Mouse (Mus musculus): ENCODE measurements around the gene Rexo1. TPM values are rescaled to one million over a fixed set of nuclear protein-coding genes. Genes with fewer than 3 reads are reported as not detected.
"Not testable (repeated sequence)": the region's sequence is repeated elsewhere in the genome, so short reads cannot be mapped to it uniquely, and the experiment has no call there.

Rexo1 gene
- 10 to 100 TPM; 31.9 to 44.5 TPM for total RNA-seq (2021)
- long read RNA-seq, experiment 1, full-length matches to known transcripts = 3 of 32 reads
- long read RNA-seq, experiment 1, partial matches to known transcripts = 18 of 32 reads
- long read RNA-seq, experiment 1, other reads (novel, unspliced or antisense) = 11 of 32 reads
- long read RNA-seq, experiment 2, full-length matches to known transcripts = 12 of 39 reads
- long read RNA-seq, experiment 2, partial matches to known transcripts = 9 of 39 reads
- long read RNA-seq, experiment 2, other reads (novel, unspliced or antisense) = 18 of 39 reads

DNA sequence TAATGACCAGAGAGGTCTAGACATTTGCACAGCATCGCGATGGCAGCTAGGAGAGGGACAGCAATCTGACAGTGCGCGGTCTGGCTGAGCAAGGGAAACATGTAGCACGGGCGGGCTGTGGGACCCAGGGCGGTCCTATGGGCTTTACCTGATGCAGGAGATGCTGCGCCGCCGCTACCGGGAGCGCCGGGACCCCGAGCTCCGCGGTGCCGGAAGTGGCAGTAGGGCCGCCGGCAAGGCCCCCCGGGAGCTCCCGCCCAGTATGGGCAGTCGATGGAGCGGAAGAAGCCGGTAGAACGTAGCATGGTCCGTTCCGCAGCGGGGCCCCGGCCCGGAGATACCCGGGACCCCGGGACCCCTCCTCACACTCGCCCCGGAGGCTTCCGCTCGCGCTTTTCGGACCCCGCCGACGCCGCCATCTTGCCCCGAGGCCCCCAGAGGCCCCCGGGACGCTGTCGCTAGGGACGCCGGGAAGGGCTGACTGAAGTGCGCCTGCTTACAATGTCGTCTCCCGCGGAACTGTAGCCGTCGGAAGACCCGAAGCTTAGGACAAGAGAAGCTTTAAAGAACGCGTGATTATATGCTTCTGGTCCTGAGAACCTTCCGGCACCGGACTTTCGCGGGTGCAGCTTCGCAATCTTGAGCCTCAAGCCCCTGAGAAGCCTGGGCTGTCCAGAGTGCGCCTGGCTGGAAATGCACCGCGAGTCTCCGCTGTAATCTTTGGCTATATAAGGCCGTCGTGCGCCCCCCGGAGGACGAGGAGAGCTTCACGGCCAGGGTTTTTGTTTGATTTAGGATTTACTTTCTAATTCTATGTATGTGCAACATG, at the start of gene Rexo1:
Rexo1 (minus strand) TSS at position 445 of the 829 bp plus-strand sequence.
- DNase-seq = peak; percentile 95

DNA sequence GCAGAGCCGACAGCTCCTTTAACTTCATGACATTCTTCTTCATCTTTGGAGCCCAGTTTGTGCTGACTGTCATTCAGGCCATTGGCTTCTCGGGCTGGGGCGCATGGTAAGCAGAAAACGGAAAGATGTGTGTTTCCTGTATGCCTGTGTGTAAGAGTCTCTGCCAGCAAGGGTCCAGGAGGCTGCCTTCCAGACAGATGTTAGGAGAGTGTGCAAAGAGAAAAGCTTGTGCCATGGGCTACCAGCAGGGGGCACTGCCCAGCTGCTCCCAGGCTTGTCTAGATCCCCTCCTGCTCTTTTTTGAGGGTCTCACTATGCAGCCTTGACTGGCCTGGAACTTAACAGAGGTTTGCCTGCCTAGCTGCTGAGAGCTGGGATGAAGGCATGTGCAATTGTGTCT, 49.7 kb upstream of the Rexo1 start:
- peak; percentile 71 for DNase-seq

DNA sequence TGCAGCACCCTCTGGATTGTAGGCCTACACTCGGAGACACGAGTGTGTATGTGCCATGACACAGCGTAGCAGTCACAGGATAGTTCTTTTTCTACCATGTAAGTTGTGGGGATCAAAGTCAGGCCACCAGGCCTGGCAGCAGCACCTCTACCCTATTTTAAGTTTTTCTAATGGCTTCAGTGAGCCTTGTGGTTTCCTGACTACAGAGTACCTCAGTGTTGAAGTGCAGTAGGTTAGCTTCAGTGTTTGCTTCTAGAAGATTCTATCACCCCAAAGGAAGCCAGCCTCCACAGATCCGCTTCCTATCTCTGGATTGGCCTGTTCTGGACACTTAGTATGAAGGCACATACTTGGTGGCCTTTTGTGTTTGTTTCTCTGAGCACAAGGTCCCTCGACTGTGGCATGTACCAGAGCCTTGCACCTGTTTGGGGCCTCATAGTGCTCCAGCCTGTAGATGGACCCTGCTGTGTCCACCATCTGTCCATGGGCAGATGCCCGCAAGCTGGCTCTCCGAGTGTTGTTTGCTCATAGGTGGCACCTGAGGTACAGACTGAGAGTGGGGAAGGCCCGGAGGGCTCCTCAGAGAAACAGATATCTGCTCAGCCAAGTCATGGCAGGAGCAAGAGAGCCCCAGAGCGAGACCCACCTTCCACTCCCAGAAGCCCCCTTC, 48.9 kb upstream of the Rexo1 start:
- no peak for DNase-seq

DNA sequence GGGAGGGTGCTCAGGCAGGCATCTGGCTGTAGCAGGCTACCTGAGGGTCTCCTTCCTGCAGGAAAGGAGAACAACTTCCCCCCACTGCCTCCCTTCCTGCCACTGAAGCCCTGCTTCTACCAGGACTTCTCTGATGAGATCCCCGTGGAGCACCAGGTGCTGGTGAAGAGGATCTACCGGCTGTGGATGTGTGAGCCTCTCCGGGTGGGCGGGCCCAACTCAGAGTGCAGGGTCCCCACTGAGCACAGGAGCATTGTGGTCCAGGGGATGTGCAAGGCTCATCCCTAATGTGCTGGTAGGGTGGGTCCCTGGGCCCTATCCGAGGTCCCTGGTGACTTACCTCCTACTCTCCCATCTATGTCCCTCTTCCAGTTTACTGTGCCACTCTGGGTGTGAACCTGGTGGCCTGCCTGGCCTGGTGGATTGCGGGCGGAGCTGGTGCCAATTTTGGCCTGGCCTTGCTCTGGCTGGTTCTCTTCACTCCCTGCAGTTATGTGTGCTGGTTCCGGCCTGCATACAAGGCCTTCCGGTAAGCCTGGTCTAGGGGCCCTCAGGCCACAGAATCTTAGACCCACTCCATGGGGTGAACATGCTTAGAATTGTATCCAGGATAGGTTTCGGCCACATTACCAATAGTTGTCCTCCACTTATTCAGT, 48.0 kb upstream of the Rexo1 start:
- DNase-seq = no peak

DNA sequence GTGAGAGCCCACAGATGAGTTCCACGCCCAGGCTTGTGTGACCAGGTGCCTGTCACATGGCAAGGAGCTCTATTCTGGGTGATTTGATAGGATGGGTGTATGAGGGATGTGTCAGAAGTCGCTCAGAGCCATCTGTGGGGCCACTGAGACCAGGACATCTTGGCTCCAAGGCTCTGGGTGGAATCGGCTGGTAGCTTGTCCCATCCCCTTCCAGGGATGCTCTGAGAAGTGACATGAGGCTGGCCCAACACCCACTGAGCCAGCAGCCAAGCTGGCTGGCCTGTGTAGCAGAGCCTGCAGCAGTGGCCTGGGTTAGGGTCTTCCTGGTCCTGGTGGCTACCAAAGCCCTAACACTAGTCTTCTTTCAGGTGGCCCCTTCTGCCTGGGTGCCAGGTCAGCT, 47.1 kb upstream of the Rexo1 start:
- DNase-seq = no peak

DNA sequence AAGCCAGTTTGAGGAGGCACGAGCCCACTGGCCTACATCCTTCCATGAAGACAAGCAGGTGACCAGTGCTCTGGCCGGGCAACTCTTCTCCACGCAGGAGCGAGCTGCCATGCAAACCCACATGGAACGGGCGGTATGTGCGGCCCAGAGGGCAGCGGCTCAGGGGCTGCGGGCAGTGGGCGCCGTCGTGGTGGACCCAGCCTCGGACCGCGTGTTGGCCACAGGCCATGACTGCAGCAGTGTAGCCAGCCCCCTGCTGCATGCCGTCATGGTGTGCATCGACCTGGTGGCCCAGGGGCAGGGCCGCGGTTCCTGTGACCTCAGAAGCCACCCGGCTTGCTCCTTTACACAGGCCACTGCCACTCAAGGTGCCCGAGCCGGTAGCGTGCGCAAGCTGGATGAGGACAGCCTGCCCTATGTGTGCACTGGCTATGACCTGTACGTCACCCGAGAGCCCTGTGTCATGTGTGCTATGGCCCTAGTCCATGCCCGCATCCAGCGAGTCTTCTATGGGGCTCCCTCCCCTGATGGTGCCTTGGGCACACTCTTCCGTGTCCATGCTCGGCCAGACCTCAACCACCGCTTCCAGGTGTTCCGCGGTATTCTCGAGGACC, 45.5 kb upstream of the Rexo1 start:
- no peak for DNase-seq

DNA sequence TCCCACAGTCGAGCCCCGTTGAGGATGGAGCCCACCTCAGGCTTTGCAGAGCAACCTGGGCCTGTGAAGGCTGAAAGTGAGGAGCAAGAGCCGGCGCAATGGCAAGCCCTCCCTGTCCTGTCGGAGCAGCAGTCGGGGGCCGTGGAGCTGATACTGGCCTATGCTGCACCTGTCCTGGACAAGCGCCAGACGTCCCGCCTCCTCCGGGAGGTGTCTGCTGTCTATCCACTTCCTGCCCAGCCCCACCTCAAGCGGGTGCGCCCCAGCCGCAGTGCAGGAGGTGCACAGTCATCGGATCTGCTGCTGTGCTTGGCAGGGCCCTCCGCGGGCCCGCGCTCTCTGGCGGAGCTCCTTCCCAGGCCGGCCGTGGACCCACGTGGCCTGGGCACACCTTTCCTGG, 44.9 kb upstream of the Rexo1 start:
- no peak for DNase-seq

DNA sequence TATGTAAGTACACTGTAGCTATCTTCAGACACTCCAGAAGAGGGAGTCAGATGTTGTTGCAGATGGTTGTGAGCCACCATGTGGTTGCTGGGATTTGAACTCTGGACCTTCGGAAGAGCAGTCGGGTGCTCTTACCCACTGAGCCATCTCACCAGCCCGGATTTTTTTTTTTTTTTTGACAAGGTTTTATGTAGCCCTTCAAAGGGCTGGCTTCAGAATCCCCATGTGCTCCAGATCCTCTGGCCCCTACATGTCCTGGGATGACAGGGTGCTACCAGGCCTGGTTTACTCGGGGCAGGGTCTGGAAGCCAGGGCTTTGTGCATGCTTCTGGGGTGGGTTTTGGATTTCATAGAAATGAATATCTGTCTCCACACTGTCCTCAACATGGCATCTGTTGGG, 44.4 kb upstream of the Rexo1 start, which contains the start of gene Gm49322:
Gm49322 (plus strand) TSS at position 301 of the 400 bp plus-strand sequence.
- not testable (repeated sequence) for DNase-seq

DNA sequence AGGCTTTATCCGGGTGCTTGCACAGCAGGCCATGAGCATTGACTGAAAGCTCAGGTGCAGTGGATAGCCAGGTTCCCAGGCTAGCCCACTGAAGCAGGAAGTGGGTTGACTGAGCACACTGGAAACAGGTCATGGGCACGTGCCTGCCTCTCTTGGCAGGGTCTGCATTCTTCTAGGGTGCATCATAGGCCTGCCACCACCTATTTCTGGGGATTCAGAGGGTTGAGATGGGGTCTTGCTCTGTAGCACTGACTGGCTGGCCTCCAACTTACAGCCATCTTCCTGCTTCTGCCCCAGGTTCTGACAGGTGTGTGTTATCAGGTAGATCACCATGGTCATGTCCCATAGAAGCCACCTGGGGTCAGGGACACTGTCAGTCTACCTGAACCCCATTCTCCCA, 43.6 kb upstream of the Rexo1 start:
- DNase-seq = no peak

DNA sequence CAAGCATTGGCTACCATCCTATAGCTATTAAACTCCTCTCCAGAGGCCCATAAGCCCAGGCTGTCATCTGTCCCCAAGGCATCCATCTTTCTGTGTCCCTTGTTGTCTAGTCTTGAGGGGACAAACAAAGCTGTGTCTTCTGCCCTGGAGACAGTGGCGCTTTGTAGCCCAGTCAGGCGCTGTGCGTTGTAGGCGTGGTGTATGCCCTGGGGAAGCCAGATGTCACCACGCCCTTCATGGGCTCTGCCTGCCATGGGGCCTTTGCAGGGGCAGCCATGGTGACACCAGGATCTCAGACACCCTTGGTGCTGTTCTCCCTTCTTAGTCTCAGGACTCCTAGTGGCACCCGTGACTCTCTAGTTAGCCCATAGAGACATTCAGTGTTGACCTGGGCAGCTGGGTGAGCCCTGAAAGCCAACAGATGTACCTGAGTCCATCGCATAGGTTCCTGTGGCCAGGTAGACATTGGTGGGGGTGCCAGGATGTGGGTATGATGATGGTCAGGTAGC, 42.7 kb upstream of the Rexo1 start:
- no peak for DNase-seq

DNA sequence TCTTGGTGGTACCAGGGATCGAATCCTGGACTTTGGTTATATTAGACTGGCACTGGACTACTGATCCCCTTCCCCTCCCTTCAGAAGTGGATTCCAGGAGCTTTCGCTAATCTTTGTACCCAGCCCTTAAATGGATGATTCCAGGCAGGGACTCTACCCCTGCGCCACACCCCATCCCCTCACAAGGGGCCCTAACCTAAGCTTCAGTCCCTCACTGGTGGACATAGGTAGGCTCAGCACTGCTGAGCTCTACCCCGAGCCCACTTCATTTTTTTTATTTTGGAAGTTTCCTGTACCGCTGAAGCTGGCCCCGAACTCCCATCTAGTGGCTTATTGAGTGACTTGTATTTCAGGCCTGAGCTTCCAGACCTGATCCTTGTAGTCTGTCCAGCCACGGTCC, 42.0 kb upstream of the Rexo1 start:
- DNase-seq = no peak

DNA sequence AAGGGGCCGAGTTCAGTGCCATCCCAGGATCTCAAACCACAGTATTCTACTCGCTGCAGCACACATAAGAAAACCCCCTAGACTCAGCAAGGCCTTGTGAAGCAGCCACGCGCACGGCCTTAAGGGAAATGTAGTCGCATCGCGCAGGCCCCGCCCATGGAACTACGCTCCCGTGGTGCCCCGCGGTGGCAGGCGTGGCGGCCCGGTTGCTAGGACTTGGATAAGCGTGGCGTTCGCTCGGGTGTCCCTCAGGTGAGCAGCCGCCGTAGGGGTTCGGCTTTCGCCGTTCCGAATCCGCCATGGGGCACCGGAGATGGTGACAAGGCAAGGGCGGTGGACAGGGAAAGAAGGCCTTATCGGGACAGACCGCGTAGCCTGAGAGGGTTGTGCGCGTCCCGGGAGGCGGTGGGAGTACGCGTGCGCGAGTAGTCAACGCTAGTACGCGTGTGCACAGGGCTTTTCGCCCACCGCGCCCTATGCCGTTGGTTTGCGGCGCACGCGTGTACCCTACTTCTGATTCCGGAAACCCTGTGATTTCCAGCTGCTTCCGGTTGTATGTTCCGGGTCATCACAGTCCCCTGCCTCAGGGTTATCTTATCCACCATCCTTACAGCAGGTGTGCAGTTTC, 41.5 kb upstream of the Rexo1 start, which contains the start of the genes Scamp4 and Adat3:
Scamp4 (plus strand) TSS at position 175 of the 628 bp plus-strand sequence.
Adat3 (plus strand) TSS at position 183 of the 628 bp plus-strand sequence.
- peak; percentile 96 for DNase-seq

DNA sequence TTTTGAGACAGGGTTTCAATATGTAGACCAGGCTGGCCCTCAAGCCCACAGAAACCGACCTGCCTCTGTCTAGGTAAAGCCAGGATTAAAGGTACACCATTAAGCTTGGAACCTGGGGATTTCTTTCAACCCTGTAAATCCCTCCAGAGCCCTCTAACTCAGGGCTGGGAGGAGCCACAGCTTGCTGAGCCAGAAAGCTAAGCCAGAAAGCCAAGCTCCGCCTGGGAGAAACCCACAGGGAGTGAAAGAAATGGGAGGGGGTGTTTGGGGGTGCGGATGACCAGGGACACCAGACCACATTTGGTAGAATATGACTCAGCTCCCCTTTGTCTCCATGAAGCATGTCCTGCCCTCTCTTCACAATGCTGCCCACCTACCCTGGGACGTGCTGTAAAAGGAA, 35.0 kb upstream of the Rexo1 start:
- peak; percentile 52 for DNase-seq

DNA sequence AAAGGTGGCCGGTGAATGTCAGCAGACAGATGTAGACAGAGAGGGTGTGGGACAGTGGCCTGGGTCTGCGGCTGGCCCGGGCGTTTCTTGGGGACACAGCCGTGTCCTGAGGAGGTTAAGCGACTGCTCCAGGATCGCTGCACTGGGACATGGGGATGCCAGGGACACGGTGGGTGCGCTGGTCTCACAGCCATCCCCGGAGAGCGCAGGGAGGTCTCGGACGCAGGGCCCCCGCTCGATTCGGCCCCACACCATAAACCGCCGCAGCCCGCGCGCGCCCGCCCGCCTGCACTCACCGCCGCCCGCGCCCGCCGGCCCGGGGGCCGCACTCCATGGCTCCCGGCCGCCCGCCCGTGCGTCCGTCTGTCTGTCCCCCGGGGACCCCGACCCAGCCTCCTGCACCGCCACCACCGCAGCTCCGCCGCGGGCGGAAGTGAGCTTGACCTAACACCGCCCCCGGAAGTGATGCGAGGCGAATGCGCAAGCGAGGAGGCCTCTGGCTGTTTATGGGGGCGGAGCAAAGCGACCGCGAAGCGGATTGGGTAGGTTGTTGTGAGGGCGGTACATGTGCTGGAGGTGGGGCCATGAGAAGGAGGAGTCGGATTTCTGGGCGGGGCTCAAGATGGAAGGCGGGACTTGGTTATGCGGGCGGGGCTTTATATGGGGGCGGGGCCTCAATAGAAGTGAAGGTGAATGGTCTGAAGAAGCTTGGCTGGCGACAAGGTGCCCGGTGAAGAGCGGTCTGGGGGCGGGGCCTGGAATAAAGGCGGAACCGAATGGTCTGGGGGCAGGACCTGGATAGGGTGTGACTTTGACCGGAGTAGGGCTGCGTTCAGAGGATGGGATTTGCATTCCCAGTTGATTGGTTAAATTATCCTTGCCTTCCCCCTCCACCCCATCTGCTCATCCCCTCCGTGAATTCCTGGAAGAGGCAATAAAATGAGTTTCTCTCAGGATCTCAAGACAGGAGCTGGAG, 28.8 kb upstream of the Rexo1 start, which contains the start of gene Abhd17a:
Abhd17a (minus strand) TSS at position 463 of the 976 bp plus-strand sequence.
- peak; percentile 98 for DNase-seq

DNA sequence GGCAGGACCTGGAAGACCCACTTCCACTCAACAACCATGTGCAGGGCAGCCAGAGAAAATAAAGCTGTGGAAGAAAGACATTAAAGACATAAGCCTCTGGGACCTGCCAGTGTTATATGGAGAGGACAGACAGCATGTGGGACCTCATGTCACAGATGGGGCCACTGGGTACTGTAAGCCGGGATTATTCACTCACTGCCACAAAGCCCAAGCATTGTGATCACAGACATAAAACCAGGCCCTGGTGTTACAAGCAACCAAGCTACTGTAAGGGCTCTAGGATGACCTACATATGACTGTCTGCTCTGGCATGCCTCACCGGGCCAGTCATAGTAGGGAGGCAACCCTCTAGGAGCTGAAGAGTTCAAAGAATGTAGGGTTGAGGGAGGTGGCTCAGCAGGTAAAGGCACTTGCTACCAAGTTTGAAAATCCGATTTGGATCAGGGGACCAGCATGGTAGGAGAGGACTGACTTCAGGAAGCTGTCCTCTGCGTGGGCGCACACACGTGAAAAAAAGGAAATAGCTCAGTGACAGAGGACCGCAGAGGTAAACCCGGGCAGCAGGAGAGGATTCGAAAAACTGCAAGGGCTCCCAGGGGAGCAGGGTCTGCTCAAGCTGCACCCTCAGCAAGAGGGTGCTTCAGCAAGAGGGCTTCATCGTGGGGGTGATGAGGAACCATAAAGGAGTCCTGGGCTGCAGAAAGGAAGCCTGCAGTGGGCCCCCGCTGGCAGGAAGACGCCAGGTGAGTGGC, 27.9 kb upstream of the Rexo1 start:
- no peak for DNase-seq

DNA sequence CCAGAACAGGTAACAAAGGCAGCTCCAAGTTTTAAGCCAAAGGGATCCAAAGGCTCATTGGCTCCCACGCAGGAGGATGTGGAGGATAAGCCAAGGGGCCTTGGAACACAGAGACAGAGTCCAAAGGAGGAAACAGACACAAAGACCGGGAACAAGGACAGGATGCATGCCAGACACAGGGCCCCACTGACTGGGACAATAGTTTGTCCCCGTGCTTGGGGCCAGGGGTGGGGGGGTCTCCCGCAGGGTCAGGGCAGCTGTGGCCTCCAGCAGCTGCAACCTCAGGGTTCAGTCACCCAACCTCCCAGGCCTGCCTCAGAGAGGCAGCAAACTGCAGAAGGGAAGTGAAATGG, 25.9 kb upstream of the Rexo1 start:
- DNase-seq = no peak

DNA sequence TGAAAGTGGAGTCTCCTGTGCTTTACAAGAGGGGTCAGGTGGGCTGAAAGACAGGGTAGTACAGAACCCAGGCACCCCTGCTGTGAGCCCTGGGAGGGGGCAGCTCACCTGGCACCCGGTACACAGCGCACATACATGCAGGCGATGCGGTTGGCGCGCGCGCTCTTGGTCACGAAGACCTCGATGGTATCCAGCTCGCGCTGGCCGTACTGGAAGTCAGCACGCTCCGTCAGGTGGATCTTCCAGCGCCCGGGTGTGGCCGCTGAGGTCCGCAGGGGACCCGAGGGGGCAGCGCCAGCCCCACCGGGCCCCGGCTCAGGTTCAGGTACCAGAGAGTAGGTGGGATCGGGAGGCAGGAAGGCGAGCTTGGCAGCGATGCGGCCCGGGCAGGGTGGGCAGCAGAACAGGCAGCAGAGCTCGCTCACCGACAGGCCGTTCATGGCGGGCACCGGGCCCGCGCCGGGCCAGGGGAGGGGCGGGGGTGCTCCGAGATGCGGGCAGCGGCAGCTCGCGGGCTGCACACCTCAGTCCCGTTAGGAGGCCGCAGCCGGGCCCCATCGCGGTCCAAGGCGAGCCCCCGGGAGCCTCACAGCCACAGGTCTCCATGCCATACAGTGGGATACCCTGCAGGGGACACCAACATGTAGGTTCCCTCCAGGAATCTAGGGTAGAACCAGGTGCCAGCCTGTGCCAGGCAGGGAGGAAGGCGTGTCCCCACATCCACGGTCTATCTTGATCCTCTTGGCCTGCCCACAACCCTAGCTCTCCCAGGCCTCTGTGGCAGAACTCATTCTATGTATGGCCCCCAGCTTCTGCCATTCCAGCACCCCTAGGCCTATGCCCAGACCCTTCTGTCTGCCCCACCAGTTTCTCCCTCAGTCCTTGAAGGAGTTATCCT, 25.3 kb upstream of the Rexo1 start:
- no peak for DNase-seq

DNA sequence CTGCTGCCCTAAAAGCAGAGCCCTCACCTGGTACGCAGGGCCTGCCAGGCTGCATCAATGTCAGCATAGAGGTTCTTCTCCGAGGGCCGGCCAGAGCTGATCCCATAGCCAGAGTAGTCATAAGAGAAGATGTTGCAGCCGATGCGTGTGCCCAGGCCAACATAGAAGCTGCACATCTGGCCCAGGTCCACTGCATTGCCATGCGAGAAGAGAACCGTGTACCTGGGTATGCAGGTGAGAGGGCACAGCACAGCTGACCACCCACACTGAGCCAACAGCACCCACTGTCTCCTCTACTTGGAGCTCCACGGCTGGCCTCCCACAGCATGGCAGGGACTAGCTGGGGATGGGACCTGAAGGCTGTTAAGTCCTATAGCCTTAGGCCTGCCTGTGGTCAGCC, 24.2 kb upstream of the Rexo1 start:
- DNase-seq = no peak

All from adrenal gland, postnatal 10 days (tissue).